ENCODE assay signal across 14 mouse cellular contexts in genomic region chr7:25087256-25087912, GRCm38 (mm10). TPM values are rescaled to one million over a fixed set of nuclear protein-coding genes. Genes with fewer than 3 reads are reported as not detected.
DNase-seq lines count a peak whose midpoint lies in the region; ATAC-seq lines count a peak whose summit lies in the region.
"Had no signal": no experiment of that assay in that cellular context is flagged by ENCODE, and none has a peak within 500 bp of the region (broad histone marks: within the 10 kb centered on the region; RNA-seq: fewer than 3 reads in every experiment).

No protein-coding gene starts in this region.

- H3K4me1 ChIP-seq in limb, embryonic 11.5 days (ENCODE audit: control insufficient read depth, insufficient read depth, low read length), result peaks cover 3% of the 10 kb centered on the region; the same call in 1 of the 2 replicates
- peaks cover 24% of the 10 kb centered on the region for H3K4me1 ChIP-seq in limb, embryonic 10.5 days
- peaks cover 39% of the 10 kb centered on the region for H3K4me1 ChIP-seq in embryonic facial prominence, embryonic 10.5 days

- no peak overlapping the region for H3K27ac ChIP-seq in limb, embryonic 11.5 days (replicated peaks; ENCODE audit: low read depth, low read length)
- H3K27ac ChIP-seq in limb, embryonic 10.5 days, result no peak overlapping the region
- H3K27ac ChIP-seq in embryonic facial prominence, embryonic 10.5 days (replicated peaks), result peak overlapping the region; percentile 60
- H3K27ac ChIP-seq: gastrocnemius, adult 2 months; heart, embryonic 13.5 days; stomach, embryonic 15.5 days had no signal

- no peak for DNase-seq in limb, embryonic 11.5 days (ENCODE audit: low spot score)
- no peak for DNase-seq in limb, embryonic 10.5 days (ENCODE audit: low spot score)
- peak; percentile 10 for DNase-seq in T-cell, adult 2 months (ENCODE audit: low spot score)
- peak; percentile 44 for DNase-seq in embryonic facial prominence, embryonic 10.5 days (ENCODE audit: low spot score)
- peak; percentile 54 for DNase-seq in induced T-regulatory cell, adult 2 months (ENCODE audit: low read depth)
- no peak for DNase-seq in spleen, postnatal 4 days (ENCODE audit: low spot score in 2 of 2)
- no peak for DNase-seq in cerebellum, postnatal 25 days
- DNase-seq: gastrocnemius, adult 2 months; kidney, adult 11 months; lung, postnatal 36 days; right cerebral cortex, postnatal 25 days had no signal

- H3K4me2 ChIP-seq in limb, embryonic 11.5 days (ENCODE audit: low read depth, severe bottlenecking), result no peak overlapping the region
- H3K4me2 ChIP-seq: heart, embryonic 13.5 days; liver, embryonic 11.5 days; stomach, embryonic 15.5 days had no signal

- ATAC-seq in limb, embryonic 11.5 days (ENCODE audit: insufficient number of reproducible peaks, low FRiP score, low TSS enrichment, low read depth), result peak; percentile 44; the same call in 1 of the 2 replicates

- 72% methylated on average over 10 of the region's 10 CpGs for WGBS in limb, embryonic 11.5 days
- WGBS in limb, embryonic 10.5 days, result 62% methylated on average over 10 of the region's 10 CpGs
- 50% methylated on average over 10 of the region's 10 CpGs for WGBS in embryonic facial prominence, embryonic 10.5 days

- H3K4me3 ChIP-seq in limb, embryonic 11.5 days (ENCODE audit: low read depth, low read length), result no peak overlapping the region
- H3K4me3 ChIP-seq in limb, embryonic 10.5 days, result no peak overlapping the region
- H3K4me3 ChIP-seq in embryonic facial prominence, embryonic 10.5 days, result no peak overlapping the region
- H3K4me3 ChIP-seq: gastrocnemius, adult 2 months; heart, embryonic 13.5 days; stomach, embryonic 15.5 days had no signal

- no peaks in the 10 kb centered on the region for H3K9me3 ChIP-seq in limb, embryonic 11.5 days (ENCODE audit: control insufficient read depth, low read length)
- H3K9me3 ChIP-seq in limb, embryonic 10.5 days (replicated peaks), result no peaks in the 10 kb centered on the region
- no peaks in the 10 kb centered on the region for H3K9me3 ChIP-seq in embryonic facial prominence, embryonic 10.5 days
- H3K9me3 ChIP-seq: heart, embryonic 13.5 days; stomach, embryonic 15.5 days had no signal

- H3K36me3 ChIP-seq in limb, embryonic 11.5 days (ENCODE audit: control insufficient read depth, insufficient read depth, low read length), result peaks cover 14% of the 10 kb centered on the region; the same call in 1 of the 2 replicates
- H3K36me3 ChIP-seq in limb, embryonic 10.5 days, result peaks cover 47% of the 10 kb centered on the region
- peaks cover 49% of the 10 kb centered on the region for H3K36me3 ChIP-seq in embryonic facial prominence, embryonic 10.5 days (replicated peaks)

- no peaks in the 10 kb centered on the region for H3K27me3 ChIP-seq in limb, embryonic 11.5 days (ENCODE audit: control insufficient read depth, insufficient read depth, low read length)
- peaks cover 7% of the 10 kb centered on the region for H3K27me3 ChIP-seq in limb, embryonic 10.5 days (ENCODE audit: low read depth, poor library complexity, severe bottlenecking)
- H3K27me3 ChIP-seq in embryonic facial prominence, embryonic 10.5 days (replicated peaks; ENCODE audit: low read depth, poor library complexity, severe bottlenecking), result no peaks in the 10 kb centered on the region
- H3K27me3 ChIP-seq: stomach, embryonic 15.5 days had no signal

- no peak overlapping the region for H3K9ac ChIP-seq in limb, embryonic 11.5 days (ENCODE audit: low read length)
- H3K9ac ChIP-seq: heart, embryonic 13.5 days; stomach, embryonic 15.5 days had no signal

RNA-seq across cellular contexts. Expression of gene Zfp574, which starts 15.0 kb away (rescaled TPM):
- 28.1 and 30.1 TPM in 2 replicates for polyA plus RNA-seq in limb, embryonic 11.5 days (2014; fragmentation: Nextera tagmentation; extraction: Ambion mirVana)
- polyA plus RNA-seq in limb, embryonic 10.5 days (2016; fragmentation: Nextera tagmentation; extraction: Ambion mirVana), result 44.1 and 48.3 TPM in 2 replicates
- 44.4 and 45.8 TPM in 2 replicates for polyA plus RNA-seq in embryonic facial prominence, embryonic 10.5 days (2016; fragmentation: Nextera tagmentation; extraction: Ambion mirVana)

RNA-seq across cellular contexts. Expression of gene Grik5, which starts 15.2 kb away (rescaled TPM):
- polyA plus RNA-seq in limb, embryonic 11.5 days (2014; fragmentation: Nextera tagmentation; extraction: Ambion mirVana), result 9.7 and 10.0 TPM in 2 replicates
- polyA plus RNA-seq in limb, embryonic 10.5 days (2016; fragmentation: Nextera tagmentation; extraction: Ambion mirVana), result 5.4 and 8.7 TPM in 2 replicates
- polyA plus RNA-seq in embryonic facial prominence, embryonic 10.5 days (2016; fragmentation: Nextera tagmentation; extraction: Ambion mirVana), result 4.5 and 5.1 TPM in 2 replicates

Comparison
In these comparisons a context has a peak if more than half of its experiments do, and no peak if none do; other contexts are left out.
1. DNase-seq: peak in T-cell, adult 2 months (single experiment), embryonic facial prominence, embryonic 10.5 days (single experiment) and induced T-regulatory cell, adult 2 months (single experiment); none in limb, embryonic 11.5 days (single experiment), limb, embryonic 10.5 days (single experiment), spleen, postnatal 4 days (0 of 2) and cerebellum, postnatal 25 days (0 of 2).